Mouse (Mus musculus) testis, adult 2 months (tissue): ENCODE results near the gene Anapc7.

Experiments used
- CTCF ChIP-seq: fragments of 200-500 bp; IDR thresholded peaks from 2 replicates; pipeline ENCODE4 v1.5.1; 2012; ENCODE audit warnings: low read depth, mild to moderate bottlenecking, inconsistent platforms, low read length, moderate library complexity; ENCODE audit not compliant: control insufficient read depth, insufficient read depth, insufficient replicate concordance
- POLR2A ChIP-seq: fragments of 200-500 bp; IDR thresholded peaks from 2 replicates; pipeline ENCODE4 v1.6.1; 2012; ENCODE audit warnings: low read depth, mild to moderate bottlenecking, inconsistent platforms, low read length, moderate library complexity; ENCODE audit not compliant: control insufficient read depth

DNA sequence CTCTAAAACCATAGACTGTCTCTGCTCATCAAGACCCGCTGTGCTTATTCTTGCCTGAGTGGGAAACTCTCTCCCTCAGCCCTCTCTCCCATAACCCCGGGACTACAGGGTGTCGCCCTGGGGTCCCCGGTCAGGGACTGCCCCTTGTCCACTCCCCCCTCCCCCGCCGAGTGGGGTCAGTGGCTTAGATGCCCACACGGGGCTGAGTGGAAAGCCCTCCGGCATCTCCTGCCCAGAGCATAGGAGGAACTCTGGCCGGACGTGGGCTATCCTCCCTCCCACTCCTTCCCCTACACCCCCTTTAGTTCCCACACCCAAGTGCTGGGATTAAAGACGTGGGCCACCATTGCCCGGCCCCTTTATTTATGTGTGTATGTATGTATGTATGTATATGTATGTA lies 6.0 kb upstream of the Anapc7 start:
- TF ChIP-seq POLR2A (no peak), CTCF (no peak)
